Mouse (Mus musculus) embryonic fibroblast, embryonic 13.5 days (primary cell): ENCODE results near the gene Foxp1.

Source experiments
- CTCF ChIP-seq: IDR thresholded peaks from 2 replicates; pipeline ENCODE4 v1.5.1; 2011; ENCODE audit warnings: mild to moderate bottlenecking, control low read depth, low read length, moderate library complexity, borderline replicate concordance; ENCODE audit not compliant: insufficient read depth
- POLR2A ChIP-seq: IDR thresholded peaks from 2 replicates; pipeline ENCODE4 v1.6.1; 2011; ENCODE audit warnings: low read depth, mild to moderate bottlenecking, control low read depth, low read length, moderate library complexity

DNA sequence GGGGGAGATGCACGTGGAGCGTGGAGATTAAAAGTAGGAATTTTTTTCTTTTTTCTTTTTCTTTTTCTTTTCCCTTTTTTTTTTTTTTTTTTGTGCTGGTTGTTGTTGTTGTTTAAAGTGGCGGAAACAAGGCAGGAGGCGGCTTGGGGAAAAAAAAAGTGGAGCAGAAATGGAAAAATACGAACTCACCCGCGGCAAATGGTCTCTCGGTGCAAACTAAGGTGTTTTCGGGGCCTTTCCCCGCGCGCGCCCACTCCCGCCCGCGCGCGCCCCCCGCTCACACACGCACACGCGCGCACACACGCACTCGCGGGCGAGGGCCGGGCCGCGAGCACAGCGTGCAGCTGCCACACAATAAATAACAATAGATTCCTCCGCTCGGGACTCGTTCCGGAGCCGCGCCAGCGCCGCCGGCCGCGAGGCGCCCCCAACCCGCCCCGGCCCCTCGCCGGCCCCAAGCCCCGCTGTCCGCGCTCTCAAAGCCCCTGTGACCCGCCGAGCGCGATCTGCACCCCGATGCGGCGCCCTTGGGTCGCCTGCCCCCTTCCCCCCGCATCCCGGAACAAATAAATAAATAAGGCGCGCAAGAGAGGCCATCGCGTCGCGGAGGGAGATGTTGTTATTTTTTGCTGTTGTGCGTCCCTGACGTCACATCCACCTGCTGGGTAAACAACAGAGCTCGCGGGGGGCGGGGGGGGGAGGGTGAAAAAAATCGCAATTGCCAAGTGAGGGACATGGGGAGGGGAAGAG lies at the start of gene Foxp1:
- TF ChIP-seq CTCF (no peak), POLR2A (no peak)
